Mouse (Mus musculus) cortical plate, adult 2 months (tissue): ENCODE measurements around the gene Heyl. TPM values are rescaled to one million over a fixed set of nuclear protein-coding genes. Genes with fewer than 3 reads are reported as not detected.

Experiments used
- H3K27ac ChIP-seq: fragments of 200-500 bp; 2 replicates; pipeline ENCODE4 v1.5.1; 2012; ENCODE audit warnings: low read length, control low read depth, inconsistent platforms; ENCODE audit not compliant: insufficient read depth
- H3K4me1 ChIP-seq: fragments of 200-500 bp; 2 replicates; pipeline ENCODE4 v1.6.1; 2011; ENCODE audit warnings: low read length; ENCODE audit not compliant: control insufficient read depth, insufficient read depth
- H3K4me3 ChIP-seq: fragments of 200-500 bp; 2 replicates; pipeline ENCODE4 v1.5.1; 2011; ENCODE audit warnings: mild to moderate bottlenecking, low read length, control low read depth; ENCODE audit not compliant: insufficient read depth
- CTCF ChIP-seq: fragments of 200-500 bp; IDR thresholded peaks from 2 replicates; pipeline ENCODE4 v1.5.1; 2011; ENCODE audit warnings: mild to moderate bottlenecking, control low read depth, low read length; ENCODE audit not compliant: insufficient read depth; ENCODE audit errors: extremely low read depth
- POLR2A ChIP-seq: fragments of 200-500 bp; IDR thresholded peaks from 2 replicates; pipeline ENCODE4 v1.6.1; 2011; ENCODE audit warnings: mild to moderate bottlenecking, low read length, control low read depth; ENCODE audit not compliant: insufficient read depth; ENCODE audit errors: extremely low read depth
- polyA plus RNA-seq: library from polyadenylated mRNA; depleted of rRNA; stranded (reverse); fragments of >200 nt; gene quantifications from 2 replicates; pipeline ENCODE4 v1.2.3, GENCODE M21; 2012

Heyl gene
- polyA plus RNA-seq, 1 experiment = 2.0 TPM

DNA sequence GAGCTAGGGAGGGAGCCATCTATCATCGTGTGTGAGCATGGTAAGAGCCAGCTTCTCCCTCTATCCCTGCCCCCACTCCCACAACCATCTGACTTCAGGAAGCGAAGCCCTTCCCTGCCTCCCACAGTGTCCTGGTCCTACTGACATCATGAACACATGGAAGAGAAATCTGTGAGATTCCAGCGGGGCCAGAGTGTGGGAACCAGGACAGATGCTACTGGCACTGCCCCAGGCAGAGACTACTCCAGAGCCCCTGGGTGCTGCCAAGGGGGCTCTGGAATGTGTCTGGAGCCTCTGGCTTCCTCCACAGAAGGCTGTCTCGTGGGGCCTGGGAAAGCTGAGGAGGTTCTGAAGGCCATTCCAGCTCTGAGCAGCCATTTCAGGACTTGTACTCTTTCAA lies 5.6 kb upstream of the Heyl start:
- H3K4me1 ChIP-seq = peaks cover 1% of the 10 kb centered on the region; the same call in 1 of the 2 replicates
- H3K4me3 ChIP-seq = no peak overlapping the region
- no peak overlapping the region for H3K27ac ChIP-seq
- no peak for TF ChIP-seq POLR2A
- TF ChIP-seq CTCF = no peak

DNA sequence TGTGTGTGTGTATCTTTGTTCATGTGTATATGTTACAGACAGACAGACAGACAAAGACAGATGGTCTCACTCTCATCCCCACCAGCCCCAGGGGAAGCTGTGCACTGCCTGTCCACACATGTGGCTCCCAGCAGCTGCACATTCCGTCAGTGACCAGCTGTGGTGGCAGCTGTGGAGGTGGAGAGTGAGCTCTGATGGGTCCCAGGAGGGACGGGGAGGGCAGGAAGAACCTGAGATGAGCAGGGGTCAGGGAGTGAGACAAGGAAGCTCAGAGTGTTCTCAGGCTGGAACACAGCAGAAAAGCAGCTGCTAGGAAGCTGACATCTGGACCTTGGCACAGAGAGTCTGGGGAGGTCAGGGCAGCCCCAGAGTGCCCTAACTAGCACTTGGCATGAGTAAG lies 5.1 kb upstream of the Heyl start:
- Histone ChIP-seq H3K4me3 (no peak overlapping the region), H3K4me1 (peaks cover 1% of the 10 kb centered on the region; the same call in 1 of the 2 replicates), H3K27ac (no peak overlapping the region)
- TF ChIP-seq CTCF = no peak
- no peak for TF ChIP-seq POLR2A

GRCm38 (mm10) chr4:123229166-123229565 lies 4.2 kb upstream of the Heyl start:
- TF ChIP-seq CTCF (no peak), POLR2A (no peak)
- Histone ChIP-seq H3K4me3 (no peak overlapping the region), H3K27ac (no peak overlapping the region), H3K4me1 (peaks cover 1% of the 10 kb centered on the region; the same call in 1 of the 2 replicates)

GRCm38 (mm10) chr4:123232841-123233240 lies 515 bp upstream of the Heyl start:
- no peak overlapping the region for H3K27ac ChIP-seq
- no peak overlapping the region for H3K4me3 ChIP-seq
- TF ChIP-seq POLR2A = no peak
- no peak for TF ChIP-seq CTCF
- no peaks in the 10 kb centered on the region for H3K4me1 ChIP-seq

GRCm38 (mm10) chr4:123235835-123236430 lies 2.6 kb downstream of the Heyl start:
- TF ChIP-seq CTCF (no peak), POLR2A (no peak)
- Histone ChIP-seq H3K27ac (no peak overlapping the region), H3K4me1 (no peaks in the 10 kb centered on the region), H3K4me3 (no peak overlapping the region)

- Histone ChIP-seq H3K4me3 (no peak overlapping the region), H3K27ac (no peak overlapping the region), H3K4me1 (no peaks in the 10 kb centered on the region)
- TF ChIP-seq POLR2A = no peak
- TF ChIP-seq CTCF = no peak
These were observed 3.2 kb downstream of the Heyl start for GRCm38 (mm10) chr4:123236431-123237031.

DNA sequence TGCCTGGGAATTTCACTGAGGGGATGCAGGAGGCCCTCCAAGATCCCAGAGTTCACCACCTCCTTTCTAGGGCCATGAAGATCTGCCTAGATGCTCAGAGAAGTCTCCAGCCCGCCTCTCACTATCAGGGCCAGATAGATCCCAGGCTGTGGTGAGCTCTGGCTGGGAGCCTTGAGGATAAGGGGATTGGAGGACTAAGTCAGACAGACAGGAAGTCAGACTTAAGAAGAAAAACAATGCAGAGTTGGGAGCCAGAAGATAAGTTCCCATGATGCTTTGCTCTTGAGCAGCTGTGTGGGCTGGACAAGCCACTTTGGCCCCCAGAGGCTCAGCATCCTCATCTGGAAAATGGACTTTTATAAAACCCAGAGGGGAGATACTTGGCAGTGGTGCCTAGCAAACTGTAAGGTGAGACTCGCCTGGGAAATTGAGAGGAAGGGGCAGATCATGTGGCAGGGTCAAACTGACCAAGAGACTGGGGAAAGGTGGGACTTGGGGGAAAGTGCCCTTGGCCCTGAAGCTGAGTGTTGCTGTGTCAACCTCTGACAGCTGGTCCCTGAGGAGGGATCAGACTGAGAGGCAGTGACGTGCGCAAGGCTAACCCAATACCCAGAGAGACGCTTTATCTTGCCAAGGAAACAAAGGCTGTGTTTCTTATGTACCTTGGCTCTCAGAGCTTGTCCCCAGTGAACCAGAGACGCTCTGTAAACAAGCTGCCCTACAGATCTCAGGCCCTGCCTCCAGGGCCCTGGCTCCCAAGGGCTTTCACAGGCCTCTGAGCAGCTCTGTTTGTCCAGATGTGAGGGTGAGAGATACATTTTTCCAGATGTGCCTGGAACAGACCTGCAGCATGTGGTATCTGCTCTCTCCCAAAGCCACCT lies 4.3 kb downstream of the Heyl start:
- H3K27ac ChIP-seq = no peak overlapping the region
- no peaks in the 10 kb centered on the region for H3K4me1 ChIP-seq
- no peak overlapping the region for H3K4me3 ChIP-seq
- no peak for TF ChIP-seq CTCF
- TF ChIP-seq POLR2A = no peak

DNA sequence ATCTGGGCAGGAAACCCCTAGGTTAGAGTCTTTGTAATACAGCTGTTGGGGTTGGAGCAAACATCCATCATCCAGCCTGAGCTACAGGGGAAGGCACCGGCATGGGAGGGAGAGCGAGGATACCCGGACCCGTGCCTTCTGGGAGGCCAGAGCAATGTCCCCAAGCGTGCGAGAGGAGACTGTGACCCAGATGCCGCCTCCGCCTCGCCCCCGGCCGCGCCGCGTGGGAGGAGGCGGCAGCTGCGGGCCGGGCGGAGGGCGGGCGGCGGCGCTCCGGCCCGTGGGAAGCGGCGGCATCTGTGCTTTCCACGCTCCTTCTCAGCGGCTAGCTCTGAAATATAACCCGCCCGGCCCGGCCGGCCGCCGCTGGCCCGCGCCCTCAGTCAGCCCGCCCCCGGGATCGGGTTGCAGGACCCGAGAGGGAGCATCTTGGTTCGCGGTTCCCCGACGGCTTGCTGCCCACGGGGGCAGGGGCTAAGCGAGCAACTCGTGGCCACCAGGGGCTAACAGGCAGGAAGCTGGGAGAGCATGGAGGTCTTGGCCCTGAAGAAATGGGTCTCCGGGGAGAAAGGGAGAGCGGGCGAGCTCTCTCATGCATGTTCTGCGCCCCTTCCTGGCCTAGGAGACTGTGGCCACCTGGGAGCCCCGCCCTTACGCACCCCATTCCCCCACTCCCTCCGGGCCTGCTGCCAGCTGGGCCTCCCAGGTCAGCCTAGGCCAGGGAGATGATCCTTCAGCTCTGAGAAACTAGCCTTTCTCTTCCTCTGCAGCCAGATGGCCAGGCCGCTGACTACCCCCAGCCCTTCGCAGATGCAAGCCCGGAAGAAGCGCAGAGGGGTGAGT lies 6.2 kb downstream of the Heyl start:
- no peak overlapping the region for H3K4me3 ChIP-seq
- TF ChIP-seq POLR2A = no peak
- no peak for TF ChIP-seq CTCF
- no peak overlapping the region for H3K27ac ChIP-seq
- H3K4me1 ChIP-seq = no peaks in the 10 kb centered on the region

DNA sequence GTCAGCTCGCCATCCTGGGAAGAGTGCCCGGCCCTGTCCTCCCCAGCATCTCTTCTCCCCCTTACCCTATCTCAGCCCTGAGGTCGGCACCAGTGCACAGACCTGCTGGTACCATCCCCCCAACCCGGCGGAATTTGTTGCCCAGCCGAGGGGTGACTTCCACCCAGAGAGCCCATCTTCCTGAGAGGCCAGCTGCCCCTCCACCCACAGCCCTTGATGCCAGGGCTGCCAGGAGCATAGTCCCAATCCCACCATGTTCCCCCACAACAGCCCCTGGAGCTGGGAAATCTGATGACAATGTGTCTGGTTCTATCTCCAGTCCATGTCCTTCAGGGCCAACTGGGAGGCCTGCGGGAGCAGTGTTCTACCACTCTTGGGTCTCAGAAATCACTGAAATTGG lies 12.9 kb downstream of the Heyl start:
- Histone ChIP-seq H3K4me3 (no peak overlapping the region), H3K4me1 (no peaks in the 10 kb centered on the region), H3K27ac (no peak overlapping the region)
- no peak for TF ChIP-seq CTCF
- TF ChIP-seq POLR2A = no peak
